ENCODE assay signal across 28 mouse cellular contexts in the genomic region with DNA sequence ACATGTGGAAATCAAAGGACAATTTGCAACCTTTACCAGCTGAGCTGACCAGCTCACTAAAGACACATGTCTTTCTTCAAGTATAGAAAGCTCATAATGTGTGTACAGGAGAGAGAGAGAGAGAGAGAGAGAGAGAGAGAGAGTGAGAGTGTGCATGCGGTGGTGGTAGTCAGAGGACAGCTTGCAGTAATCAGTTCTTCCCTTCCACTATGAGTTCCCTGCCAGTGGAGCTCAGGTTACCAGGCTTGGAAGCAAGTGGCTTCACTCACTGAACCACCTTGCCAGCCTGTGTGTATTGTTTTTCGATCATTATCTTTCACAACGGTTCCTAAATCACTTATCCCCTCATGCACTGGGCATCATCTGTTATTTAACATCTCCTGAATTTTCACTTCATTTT. TPM values are rescaled to one million over a fixed set of nuclear protein-coding genes. Genes with fewer than 3 reads are reported as not detected.
DNase-seq lines count a peak whose midpoint lies in the region; ATAC-seq lines count a peak whose summit lies in the region.
"Had no signal": no experiment of that assay in that cellular context is flagged by ENCODE, and none has a peak within 500 bp of the region (broad histone marks: within the 10 kb centered on the region; RNA-seq: fewer than 3 reads in every experiment).

No protein-coding gene starts in this region.

- no peaks in the 10 kb centered on the region for H3K9me3 ChIP-seq in kidney, embryonic 14.5 days (ENCODE audit: control insufficient read depth, low read length)
- no peaks in the 10 kb centered on the region for H3K9me3 ChIP-seq in midbrain, embryonic 10.5 days (replicated peaks)
- H3K9me3 ChIP-seq: G1E; midbrain, embryonic 15.5 days; neural tube, embryonic 12.5 days had no signal

- H3K27me3 ChIP-seq in kidney, embryonic 14.5 days (ENCODE audit: control insufficient read depth, insufficient read depth, low read length): no peaks in the 10 kb centered on the region
- H3K27me3 ChIP-seq in midbrain, embryonic 10.5 days (ENCODE audit: low read depth, poor library complexity, severe bottlenecking): no peaks in the 10 kb centered on the region
- H3K27me3 ChIP-seq: midbrain, embryonic 15.5 days; neural tube, embryonic 12.5 days; Patski had no signal

- H3K4me2 ChIP-seq in kidney, embryonic 14.5 days (replicated peaks; ENCODE audit: low read depth, low read length): no peak overlapping the region
- H3K4me2 ChIP-seq: heart, embryonic 11.5 days; hindbrain, embryonic 14.5 days; midbrain, embryonic 15.5 days; neural tube, embryonic 12.5 days had no signal

- no peak for DNase-seq in kidney, postnatal 36 days
- DNase-seq in NIH3T3 (ENCODE audit: low read depth): peak; percentile 14
- DNase-seq in gastrocnemius, adult 18-20 months (ENCODE audit: low spot score): peak; percentile 17
- peak; percentile 17 for DNase-seq in gastrocnemius, postnatal 25 days
- no peak for DNase-seq in testis, postnatal 14 days (ENCODE audit: low spot score)
- DNase-seq in midbrain, embryonic 10.5 days (ENCODE audit: low spot score): no peak
- no peak for DNase-seq in yolk sac, embryonic 10.5 days (ENCODE audit: low spot score)
- DNase-seq: adrenal gland, postnatal 14 days; cerebellum, adult 11 months; cerebellum, adult 9-10 months; heart, adult 18-20 months; heart, postnatal 4 days; kidney, postnatal 25 days; liver; lung, adult 2 months; lung, postnatal 10 days; right cerebral cortex, adult 18-20 months had no signal

- no peak overlapping the region for H3K4me3 ChIP-seq in kidney, embryonic 14.5 days (ENCODE audit: low read length)
- H3K4me3 ChIP-seq in midbrain, embryonic 10.5 days: no peak overlapping the region
- H3K4me3 ChIP-seq: midbrain, embryonic 15.5 days; neural tube, embryonic 12.5 days had no signal

- no peak overlapping the region for H3K27ac ChIP-seq in kidney, embryonic 14.5 days (ENCODE audit: low read depth, low read length)
- no peak overlapping the region for H3K27ac ChIP-seq in midbrain, embryonic 10.5 days (replicated peaks)
- H3K27ac ChIP-seq: hindbrain, embryonic 14.5 days; liver, embryonic 14.5 days; macrophage; midbrain, embryonic 15.5 days; neural tube, embryonic 12.5 days had no signal

- no peaks in the 10 kb centered on the region for H3K4me1 ChIP-seq in kidney, embryonic 14.5 days (ENCODE audit: control insufficient read depth, insufficient read depth, low read length)
- no peaks in the 10 kb centered on the region for H3K4me1 ChIP-seq in midbrain, embryonic 10.5 days
- H3K4me1 ChIP-seq: midbrain, embryonic 15.5 days; neural tube, embryonic 12.5 days had no signal

- 48% methylated on average over 3 of the region's 3 CpGs for whole genome bisulfite sequencing in kidney, embryonic 14.5 days
- WGBS in midbrain, embryonic 10.5 days: 82% methylated on average over 3 of the region's 3 CpGs

- H3K9ac ChIP-seq in kidney, embryonic 14.5 days (ENCODE audit: low read depth, low read length): no peak overlapping the region
- H3K9ac ChIP-seq: hindbrain, embryonic 14.5 days; liver, embryonic 14.5 days; midbrain, embryonic 15.5 days; neural tube, embryonic 12.5 days had no signal

- peak; percentile 88 for ATAC-seq in kidney, embryonic 14.5 days (ENCODE audit: low FRiP score, low TSS enrichment)
- ATAC-seq: forebrain, embryonic 14.5 days; intestine, postnatal 0 days; midbrain, embryonic 15.5 days; Patski had no signal

- H3K36me3 ChIP-seq in kidney, embryonic 14.5 days (ENCODE audit: control insufficient read depth, insufficient read depth, low read length): no peaks in the 10 kb centered on the region
- no peaks in the 10 kb centered on the region for H3K36me3 ChIP-seq in midbrain, embryonic 10.5 days
- H3K36me3 ChIP-seq: G1E; midbrain, embryonic 15.5 days; neural tube, embryonic 12.5 days had no signal

RNA-seq across cellular contexts. Expression of a gene that starts 34.6 kb away (rescaled TPM):
- polyA plus RNA-seq in kidney, embryonic 14.5 days (2014; fragmentation: Nextera tagmentation; extraction: Ambion mirVana): 10.0 and 25.3 TPM in 2 replicates
- 10 to 100 TPM in 1 of 2 experiments, 1 to 10 TPM in 1; 9.9 to 10.3 TPM for total RNA-seq in gastrocnemius, adult 18-20 months (2021)
- 10 to 100 TPM in 1 of 2 experiments, 1 to 10 TPM in 1; 7.1 to 15.6 TPM for total RNA-seq in gastrocnemius, postnatal 25 days (2021)
- polyA plus RNA-seq in midbrain, embryonic 10.5 days (2016; fragmentation: Nextera tagmentation; extraction: Ambion mirVana): 0.86 and 0.95 TPM in 2 replicates
- polyA plus RNA-seq: G1E had no signal

Comparison
In these comparisons a context has a peak if more than half of its experiments do, and no peak if none do; other contexts are left out.
1. DNase-seq: peak in NIH3T3 (single experiment), gastrocnemius, adult 18-20 months (single experiment) and gastrocnemius, postnatal 25 days (single experiment); none in kidney, postnatal 36 days (0 of 2), testis, postnatal 14 days (single experiment), midbrain, embryonic 10.5 days (single experiment) and yolk sac, embryonic 10.5 days (single experiment).